In the genomic region with DNA sequence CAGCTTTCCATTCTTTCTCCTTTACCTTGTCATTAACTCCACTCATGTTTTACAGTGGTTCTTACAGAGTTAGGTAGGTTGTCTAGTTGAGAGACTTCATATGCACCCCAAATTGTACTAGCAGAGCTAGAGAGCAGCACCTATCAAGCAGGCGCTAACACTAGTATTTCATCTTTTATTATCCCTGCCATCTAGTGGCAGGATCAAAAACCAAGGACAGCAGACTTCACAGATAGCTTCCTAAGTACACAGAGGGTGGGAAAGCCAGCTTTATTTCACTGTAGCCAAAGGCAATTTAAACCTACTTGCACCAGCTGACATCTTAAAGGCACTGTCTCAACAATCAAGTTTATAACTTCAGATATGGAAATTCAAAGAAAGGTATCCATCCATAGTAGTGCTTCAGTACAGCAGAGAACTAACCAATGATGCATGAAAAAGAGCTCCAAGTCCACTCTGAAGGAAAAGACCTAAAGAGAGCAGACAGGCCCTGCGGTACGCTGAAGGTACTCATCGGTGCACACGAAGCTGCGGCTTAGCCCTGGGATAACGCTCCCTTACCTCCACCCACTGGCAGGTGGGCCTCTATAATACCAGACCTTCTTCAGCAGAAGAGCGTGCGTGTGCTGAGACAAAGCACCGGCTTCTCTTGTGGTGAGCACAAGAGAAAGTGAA, we compare ENCODE assay signal across 10 mouse cellular contexts. TPM values are rescaled to one million over a fixed set of nuclear protein-coding genes. Genes with fewer than 3 reads are reported as not detected.
DNase-seq lines count a peak whose midpoint lies in the region; ATAC-seq and TF ChIP-seq lines count a peak whose summit lies in the region.
"Had no signal": no experiment of that assay in that cellular context is flagged by ENCODE, and none has a peak within 500 bp of the region (broad histone marks: within the 10 kb centered on the region; RNA-seq: fewer than 3 reads in every experiment).

No protein-coding gene starts in this region.

- H3K9me3 ChIP-seq in liver, embryonic 12.5 days (replicated peaks), result no peaks in the 10 kb centered on the region
- H3K9me3 ChIP-seq: megakaryocyte, embryonic 14.5 days had no signal

- H3K27me3 ChIP-seq in liver, embryonic 12.5 days (replicated peaks), result no peaks in the 10 kb centered on the region
- H3K27me3 ChIP-seq: megakaryocyte, embryonic 14.5 days had no signal

- H3K4me3 ChIP-seq in layer of hippocampus, adult 2 months, result no peak overlapping the region
- no peak overlapping the region for H3K4me3 ChIP-seq in liver, embryonic 12.5 days
- H3K4me3 ChIP-seq: megakaryocyte, embryonic 14.5 days had no signal

- H3K4me1 ChIP-seq in liver, embryonic 12.5 days, result peaks cover 64% of the 10 kb centered on the region

- no peak overlapping the region for H3K9ac ChIP-seq in liver, embryonic 12.5 days

- peak; percentile 32 for DNase-seq in embryo, embryonic 10 days (ENCODE audit: low spot score)
- DNase-seq in embryo, embryonic 10.5 days (ENCODE audit: low spot score), result no peak
- no peak for DNase-seq in layer of hippocampus, adult 2 months (ENCODE audit: low spot score in 2 of 2)
- DNase-seq in layer of hippocampus, postnatal 25 days (ENCODE audit: extremely low spot score in 1 of 2, low spot score in 1 of 2), result no peak
- DNase-seq in R1 (ENCODE audit: low read depth, low spot score), result peak; percentile 48
- DNase-seq in urinary bladder, postnatal 14 days (ENCODE audit: low spot score), result no peak
- DNase-seq in urinary bladder, postnatal 36 days (ENCODE audit: low spot score in 2 of 2), result no peak
- DNase-seq: cerebellum, adult 18-20 months had no signal

- TF ChIP-seq CTCF in layer of hippocampus, adult 2 months (conservative IDR thresholded peaks at IDR 0.05), result peak; percentile 80

- no peak overlapping the region for H3K27ac ChIP-seq in layer of hippocampus, adult 2 months
- H3K27ac ChIP-seq in liver, embryonic 12.5 days, result no peak overlapping the region

- H3K4me2 ChIP-seq in liver, embryonic 12.5 days, result no peak overlapping the region

- 0 out of 2 replicates have a peak, but pooled peaks have one; percentile 21 for ATAC-seq in liver, embryonic 12.5 days

- WGBS in liver, embryonic 12.5 days (ENCODE audit: insufficient replicate concordance), result 79% methylated on average over 10 of the region's 10 CpGs

- peaks cover 7% of the 10 kb centered on the region; the same call in 1 of the 2 replicates for H3K36me3 ChIP-seq in liver, embryonic 12.5 days

RNA-seq across cellular contexts. Expression of gene Stt3b, which starts 16.2 kb away (rescaled TPM):
- total RNA-seq in layer of hippocampus, adult 2 months (2021), result 10 to 100 TPM; 76.4 to 79.4 TPM
- total RNA-seq in layer of hippocampus, postnatal 25 days (2021), result 10 to 100 TPM; 81.8 to 83.6 TPM
- 102 and 106 TPM in 2 replicates for polyA plus RNA-seq in liver, embryonic 12.5 days (2016; fragmentation: Nextera tagmentation; extraction: Ambion mirVana)

Comparison
In these comparisons a context has a peak if more than half of its experiments do, and no peak if none do; other contexts are left out.
1. DNase-seq: peak in embryo, embryonic 10 days (single experiment) and R1 (single experiment); none in embryo, embryonic 10.5 days (single experiment), layer of hippocampus, adult 2 months (0 of 2), layer of hippocampus, postnatal 25 days (0 of 2), urinary bladder, postnatal 14 days (single experiment) and urinary bladder, postnatal 36 days (0 of 2).